Mouse (Mus musculus) heart, embryonic 14.5 days (tissue): ENCODE measurements around the gene Gzma. TPM values are rescaled to one million over a fixed set of nuclear protein-coding genes. Genes with fewer than 3 reads are reported as not detected.

Experiments used
- ATAC-seq: fragments of 200-750 bp; cut with Nextera tagmentation; 2 replicates; pipeline ENCODE4 v1.8.0; 2017; ENCODE audit warnings: low read depth, moderate TSS enrichment; ENCODE audit not compliant: insufficient number of reproducible peaks, insufficient read depth, low FRiP score
- H3K27ac ChIP-seq, 2 experiments: fragments of 200-500 bp in 1 of 2; fragments of 300-500 bp in 1 of 2; sonication (generic) in 1 of 2; replicated peaks in 1 of 2; 2 replicates each; pipeline ENCODE4 v1.5.1; 2012 to 2014; ENCODE audit warnings: low read depth in 2 of 2, low read length in 2 of 2, control low read depth in 1 of 2, mild to moderate bottlenecking in 1 of 2, mixed read lengths in 1 of 2; ENCODE audit not compliant: control insufficient read depth in 1 of 2, insufficient read depth in 1 of 2
- H3K27me3 ChIP-seq: fragments of 300-500 bp; sonication (generic); 2 replicates; pipeline ENCODE4 v1.6.1; 2014; ENCODE audit warnings: mild to moderate bottlenecking, low read length, control low read depth; ENCODE audit not compliant: control insufficient read depth, insufficient read depth
- H3K36me3 ChIP-seq: fragments of 300-500 bp; sonication (generic); 2 replicates; pipeline ENCODE4 v1.6.1; 2014; ENCODE audit warnings: mild to moderate bottlenecking, control low read depth, low read length, mixed read lengths; ENCODE audit not compliant: control insufficient read depth, insufficient read depth
- H3K4me1 ChIP-seq, 2 experiments: fragments of 200-500 bp in 1 of 2; fragments of 300-500 bp in 1 of 2; sonication (generic) in 1 of 2; 2 replicates each; pipeline ENCODE4 v1.6.1; 2012 to 2014; ENCODE audit warnings: low read length in 2 of 2, control low read depth in 1 of 2, mixed read lengths in 1 of 2; ENCODE audit not compliant: control insufficient read depth in 2 of 2, insufficient read depth in 2 of 2
- H3K4me2 ChIP-seq: fragments of 300-500 bp; sonication (generic); 2 replicates; pipeline ENCODE4 v1.6.1; 2014; ENCODE audit warnings: mild to moderate bottlenecking, low read length
- H3K4me3 ChIP-seq, 2 experiments: fragments of 200-500 bp in 1 of 2; fragments of 300-500 bp in 1 of 2; sonication (generic) in 1 of 2; 2 replicates each; pipeline ENCODE4 v1.5.1; 2012 to 2014; ENCODE audit warnings: low read length in 2 of 2, mild to moderate bottlenecking in 2 of 2, control low read depth in 1 of 2, low read depth in 1 of 2, moderate library complexity in 1 of 2; ENCODE audit not compliant: control insufficient read depth in 1 of 2, insufficient read depth in 1 of 2
- H3K9ac ChIP-seq: fragments of 300-500 bp; sonication (generic); 2 replicates; pipeline ENCODE4 v1.6.1; 2014; ENCODE audit warnings: mild to moderate bottlenecking, low read length
- H3K9me3 ChIP-seq: fragments of 300-500 bp; sonication (generic); 2 replicates; pipeline ENCODE4 v1.6.1; 2016; ENCODE audit warnings: low read length, control low read depth; ENCODE audit not compliant: control insufficient read depth
- WGBS: fragments of 180-500 bp; shearing (Covaris S2); extraction: QIAGEN DNeasy Blood & Tissue Kit; methylation state at CpG from one replicate; pipeline ENCODE4 v1.1.7; 2014; 5-methylcytosine and 5-hydroxymethylcytosine counted together
- polyA plus RNA-seq: library from polyadenylated mRNA; unstranded; fragments of >200 nt; fragmentation: Nextera tagmentation; extraction: Ambion mirVana; gene quantifications from 2 replicates; pipeline ENCODE4 v1.2.1, GENCODE M21; 2014

Gzma gene
- polyA plus RNA-seq, 1 experiment from 2014 or later: not detected

DNA sequence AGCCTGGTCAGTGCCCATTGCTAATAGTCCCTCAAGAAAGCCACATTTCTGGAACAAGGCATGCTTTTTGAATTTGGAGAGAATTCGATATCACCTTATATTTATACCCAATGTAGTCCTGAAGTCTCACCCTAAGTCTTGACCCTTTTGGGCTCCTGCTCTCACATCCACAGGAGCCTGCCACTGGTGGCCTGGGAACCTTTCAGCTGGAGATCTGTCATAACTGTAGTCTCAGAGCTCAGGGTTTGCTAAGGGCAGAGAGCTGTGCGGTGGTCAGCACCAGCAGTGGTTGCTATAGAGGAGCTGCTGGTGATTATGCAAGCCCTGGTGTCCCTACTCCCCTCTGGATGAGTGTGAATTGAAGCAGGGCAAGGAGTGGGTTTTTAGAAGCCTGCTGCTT is 2.4 kb downstream of the Gzma start:
- Histone ChIP-seq H3K9ac (no peak overlapping the region), H3K4me3 (no peak overlapping the region), H3K27me3 (no peaks in the 10 kb centered on the region), H3K4me1 (no peaks in the 10 kb centered on the region), H3K9me3 (no peaks in the 10 kb centered on the region), H3K27ac (no peak overlapping the region), H3K4me2 (no peak overlapping the region), H3K36me3 (no peaks in the 10 kb centered on the region)
- WGBS: 91% methylated on average over 2 of the region's 2 CpGs
- no peak for ATAC-seq

- Histone ChIP-seq H3K9ac (no peak overlapping the region), H3K4me2 (no peak overlapping the region), H3K4me3 (no peak overlapping the region), H3K27me3 (no peaks in the 10 kb centered on the region), H3K9me3 (no peaks in the 10 kb centered on the region), H3K36me3 (no peaks in the 10 kb centered on the region), H3K4me1 (no peaks in the 10 kb centered on the region), H3K27ac (no peak overlapping the region)
- WGBS: 73% methylated on average over 3 of the region's 3 CpGs
- no peak for ATAC-seq
Observed at GRCm38 (mm10) chr13:113097011-113097410, 3.8 kb downstream of the Gzma start.

DNA sequence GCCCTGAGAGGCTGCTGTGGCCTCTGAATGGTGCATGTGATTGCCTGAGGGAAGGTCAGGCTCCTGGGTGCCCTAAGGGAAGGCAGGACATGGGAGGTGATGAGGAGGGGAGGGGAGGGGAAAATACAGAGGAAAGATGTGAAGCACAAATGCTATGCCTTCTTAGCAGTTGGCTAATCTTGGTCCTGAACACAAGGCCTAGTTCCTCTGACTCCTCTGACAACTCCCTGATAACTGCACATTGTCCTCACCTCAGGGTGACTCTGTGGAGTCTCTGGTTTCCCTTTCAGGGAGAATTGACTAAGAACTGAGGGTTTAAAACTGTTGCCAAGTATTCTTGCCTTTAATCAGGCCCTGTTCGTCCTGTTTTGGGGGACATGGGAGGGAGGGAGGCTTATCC is 6.2 kb downstream of the Gzma start:
- H3K4me2 ChIP-seq: no peak overlapping the region
- H3K4me1 ChIP-seq: no peaks in the 10 kb centered on the region
- H3K9ac ChIP-seq: no peak overlapping the region
- no peak for ATAC-seq
- no peak overlapping the region for H3K27ac ChIP-seq
- no peaks in the 10 kb centered on the region for H3K36me3 ChIP-seq
- H3K9me3 ChIP-seq: no peaks in the 10 kb centered on the region
- 59% methylated on average over 1 of the region's 1 CpGs for WGBS
- H3K4me3 ChIP-seq: no peak overlapping the region
- no peaks in the 10 kb centered on the region for H3K27me3 ChIP-seq

DNA sequence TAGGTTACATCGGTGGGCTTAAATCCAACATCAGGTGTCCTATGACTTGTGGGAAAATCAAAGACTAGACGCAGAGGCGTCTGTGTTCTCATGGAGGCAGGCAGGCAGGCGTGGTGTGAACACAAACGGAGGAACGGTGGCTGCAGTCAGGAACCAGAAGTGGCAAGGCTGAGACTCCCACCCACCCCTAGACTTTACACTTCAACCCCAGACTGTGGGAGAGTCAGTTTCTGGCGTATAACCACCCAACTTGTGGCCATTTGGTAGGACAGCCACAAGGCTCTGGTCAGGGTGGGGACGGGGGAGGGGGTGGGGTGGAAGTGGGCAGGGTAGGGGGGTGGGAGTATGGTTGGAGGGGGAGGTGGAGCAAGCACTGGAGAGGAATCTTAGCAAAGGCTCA is 10.3 kb downstream of the Gzma start:
- H3K4me2 ChIP-seq: no peak overlapping the region
- H3K4me3 ChIP-seq: no peak overlapping the region
- H3K36me3 ChIP-seq: no peaks in the 10 kb centered on the region
- 55% methylated on average over 8 of the region's 8 CpGs for WGBS
- no peaks in the 10 kb centered on the region for H3K9me3 ChIP-seq
- no peak for ATAC-seq
- H3K27ac ChIP-seq: no peak overlapping the region
- no peaks in the 10 kb centered on the region for H3K27me3 ChIP-seq
- no peaks in the 10 kb centered on the region for H3K4me1 ChIP-seq
- H3K9ac ChIP-seq: no peak overlapping the region

DNA sequence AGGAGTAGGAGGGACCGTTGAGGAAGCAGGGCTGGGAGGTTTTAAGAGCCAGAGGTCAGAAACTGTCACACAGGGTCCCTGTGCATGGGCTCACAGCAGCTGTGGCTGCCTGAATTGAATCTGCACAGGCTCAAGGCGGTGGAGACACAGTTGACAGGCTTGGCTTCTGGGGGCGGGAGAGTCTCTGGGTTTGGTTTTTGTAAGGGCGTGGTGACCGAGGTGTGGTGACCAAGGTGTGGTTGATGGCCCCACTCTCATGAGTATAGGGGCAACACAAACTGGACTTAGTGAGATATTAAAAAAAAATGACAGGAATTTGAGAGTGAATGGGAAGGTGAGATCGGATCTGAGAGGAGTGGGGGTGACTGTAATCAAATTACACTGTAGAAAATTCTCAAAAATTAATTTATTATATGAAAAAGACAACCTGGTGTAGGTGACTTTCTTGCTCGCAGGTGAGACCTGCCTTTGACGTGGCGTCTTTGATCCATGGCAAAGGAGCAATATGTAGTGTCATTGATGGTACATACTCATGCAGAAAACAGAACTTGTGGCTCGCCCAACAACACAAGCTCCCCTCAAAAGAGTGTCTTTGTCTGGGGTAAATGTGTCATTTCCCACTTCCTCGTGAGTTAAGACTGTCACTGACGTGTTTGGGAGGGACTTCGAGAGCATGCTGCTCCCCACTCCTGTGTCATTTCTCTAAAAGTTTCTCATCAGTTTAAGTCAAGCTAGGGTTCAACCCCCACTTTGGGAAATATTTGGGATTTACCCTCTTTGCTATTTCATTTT is 13.4 kb downstream of the Gzma start:
- peaks cover 0 to 3% of the 10 kb centered on the region in 2 experiments; a peak in 2 of 4 replicates for H3K4me1 ChIP-seq
- no peaks in the 10 kb centered on the region for H3K36me3 ChIP-seq
- no peak for ATAC-seq
- H3K4me2 ChIP-seq: no peak overlapping the region
- no peak overlapping the region for H3K4me3 ChIP-seq
- 74% methylated on average over 13 of the region's 13 CpGs for WGBS
- H3K9me3 ChIP-seq: no peaks in the 10 kb centered on the region
- H3K27me3 ChIP-seq: no peaks in the 10 kb centered on the region
- no peak overlapping the region for H3K27ac ChIP-seq
- no peak overlapping the region for H3K9ac ChIP-seq

GRCm38 (mm10) chr13:113084732-113085131 is 16.0 kb downstream of the Gzma start:
- Histone ChIP-seq H3K27ac (no peak overlapping the region; a peak in 1 of 4 replicates), H3K4me1 (peaks cover 0 to 3% of the 10 kb centered on the region in 2 experiments; a peak in 2 of 4 replicates), H3K9ac (no peak overlapping the region), H3K4me2 (peak overlapping the region; percentile 19; the same call in 1 of the 2 replicates), H3K27me3 (no peaks in the 10 kb centered on the region), H3K4me3 (no peak overlapping the region), H3K36me3 (no peaks in the 10 kb centered on the region), H3K9me3 (no peaks in the 10 kb centered on the region)
- no peak for ATAC-seq
- WGBS: 5% methylated on average over 5 of the region's 5 CpGs

GRCm38 (mm10) chr13:113082101-113082500 is 18.7 kb downstream of the Gzma start:
- Histone ChIP-seq H3K27me3 (no peaks in the 10 kb centered on the region), H3K36me3 (no peaks in the 10 kb centered on the region), H3K9me3 (no peaks in the 10 kb centered on the region), H3K9ac (no peak overlapping the region), H3K4me1 (peaks cover 0 to 3% of the 10 kb centered on the region in 2 experiments; a peak in 2 of 4 replicates), H3K4me3 (no peak overlapping the region), H3K4me2 (no peak overlapping the region), H3K27ac (no peak overlapping the region)
- 52% methylated on average over 1 of the region's 1 CpGs for WGBS
- no peak for ATAC-seq

- Histone ChIP-seq H3K36me3 (no peaks in the 10 kb centered on the region), H3K4me2 (no peak overlapping the region), H3K9me3 (no peaks in the 10 kb centered on the region), H3K27me3 (no peaks in the 10 kb centered on the region), H3K27ac (no peak overlapping the region), H3K4me1 (no peaks in the 10 kb centered on the region), H3K9ac (no peak overlapping the region), H3K4me3 (no peak overlapping the region)
- no peak for ATAC-seq
- WGBS: 85% methylated on average over 9 of the region's 9 CpGs
Observed at GRCm38 (mm10) chr13:113079021-113079420, 21.8 kb downstream of the Gzma start.
